Mouse (Mus musculus): Measurements from ENCODE around the gene Cep41. TPM values are rescaled to one million over a fixed set of nuclear protein-coding genes. Genes with fewer than 3 reads are reported as not detected.

Cep41 gene
- total RNA-seq, 2 experiments from 2014 or later, result 0.77 to 3.5 TPM

DNA sequence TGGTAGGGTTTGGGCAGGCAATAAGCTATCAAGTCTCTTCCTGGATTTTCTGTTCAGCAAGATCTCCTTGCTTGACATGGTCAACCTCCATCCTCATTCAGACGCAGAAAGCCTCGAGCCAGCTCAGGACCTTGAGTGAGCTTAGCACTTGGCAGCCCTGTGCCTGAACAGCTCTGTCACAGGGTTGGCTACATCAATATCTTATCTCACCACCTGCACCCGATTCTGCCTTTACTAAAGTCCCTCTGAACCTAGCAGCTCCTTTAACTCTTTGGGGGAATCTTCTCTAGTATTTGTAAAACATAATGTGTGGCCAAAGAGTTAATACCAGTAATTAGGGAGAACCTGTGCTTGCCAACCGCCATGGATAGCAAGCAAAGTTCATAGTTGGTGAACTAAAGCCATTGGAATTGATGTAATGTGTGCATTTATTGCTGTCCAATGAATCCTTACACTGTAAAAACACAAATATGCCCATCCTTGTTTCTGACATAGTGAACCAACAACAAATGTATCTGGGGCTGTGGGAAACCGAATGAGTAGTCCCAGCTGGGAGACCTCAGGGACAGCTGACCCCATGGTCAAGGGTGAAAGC lies 54.8 kb downstream of the Cep41 start, which contains the start of gene Cpa1:
TSS of gene Cpa1 (plus strand) at position 545 of the 595 bp plus-strand sequence.
- peak; percentile 90 for ATAC-seq (replicated peaks; ENCODE audit: low FRiP score, poor library complexity, severe bottlenecking)

DNA sequence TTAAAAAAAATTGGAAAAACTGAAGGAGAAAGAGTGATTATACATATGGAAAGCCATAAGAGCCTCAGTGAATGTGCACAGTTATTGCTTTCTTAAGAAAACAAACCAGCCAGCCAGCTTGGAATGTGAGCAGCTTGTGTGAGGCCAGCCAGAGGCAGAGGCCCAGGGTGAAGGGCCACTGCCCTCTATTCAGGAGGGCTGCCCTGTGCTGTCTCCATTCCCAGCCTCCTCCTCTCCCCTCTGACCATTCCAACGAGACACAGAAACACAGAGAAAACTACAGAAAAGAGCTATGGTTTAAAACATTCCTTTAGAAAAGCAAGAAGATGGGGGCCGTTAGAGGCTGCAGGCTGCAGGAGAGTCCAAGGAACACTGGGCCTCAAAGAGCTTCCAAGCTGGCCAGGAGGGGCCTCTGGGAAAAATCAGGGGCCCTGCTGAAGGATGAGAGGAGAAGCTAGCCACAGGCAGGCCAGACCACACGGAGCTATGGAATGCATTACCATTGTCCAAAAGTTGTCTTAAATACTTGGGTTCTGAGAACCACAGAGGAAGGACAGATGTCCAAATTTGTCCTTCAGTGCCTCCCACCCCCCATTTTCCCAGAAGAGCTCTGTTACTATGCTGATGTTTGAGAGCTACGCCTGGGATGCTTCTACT lies 57.2 kb downstream of the Cep41 start:
- no peak for ATAC-seq (replicated peaks; ENCODE audit: low FRiP score, poor library complexity, severe bottlenecking)

DNA sequence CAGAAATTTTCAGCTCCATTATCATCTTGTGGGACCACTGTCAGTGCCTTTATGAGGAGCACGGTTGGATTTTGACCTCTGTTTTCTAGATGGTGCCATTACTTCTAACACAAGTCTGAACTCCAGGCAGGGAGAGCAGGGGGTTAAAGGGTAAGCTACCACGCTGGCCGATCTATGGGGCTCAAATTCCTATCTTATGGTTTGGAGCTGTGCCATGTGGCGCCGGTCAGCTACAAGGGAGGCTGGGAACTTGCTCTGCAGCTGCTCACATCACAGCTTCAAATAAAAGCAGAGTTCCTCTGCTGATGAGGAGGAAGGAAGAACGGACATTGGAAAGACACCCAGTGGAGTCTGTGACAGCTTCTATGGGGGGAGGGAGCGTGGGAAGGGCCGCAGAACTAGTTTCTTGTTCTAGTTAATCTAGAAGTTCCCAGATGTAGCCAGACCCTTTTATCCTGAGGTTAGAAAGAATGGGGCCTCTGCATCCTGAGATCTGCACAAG lies 58.1 kb downstream of the Cep41 start:
- no peak for ATAC-seq (replicated peaks; ENCODE audit: low FRiP score, poor library complexity, severe bottlenecking)

DNA sequence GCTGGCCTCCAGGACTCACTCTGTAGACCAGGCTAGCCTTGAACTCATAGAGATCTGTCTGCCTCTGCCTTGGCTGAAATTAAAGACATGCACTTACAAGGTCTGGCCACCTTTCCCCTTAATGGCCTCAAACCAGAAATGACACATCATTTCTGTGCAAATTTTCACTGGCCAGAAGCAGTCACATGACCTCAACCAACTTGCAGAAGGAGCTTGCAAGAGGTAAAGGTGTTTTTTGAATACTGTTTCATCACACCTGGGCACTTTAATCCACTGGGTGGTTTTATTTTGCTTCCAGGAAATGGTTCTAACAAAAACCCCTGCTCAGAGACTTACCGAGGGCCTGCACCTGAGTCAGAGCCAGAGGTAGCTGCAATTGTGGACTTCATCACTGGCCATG lies 63.6 kb downstream of the Cep41 start:
- ATAC-seq (replicated peaks; ENCODE audit: low FRiP score, poor library complexity, severe bottlenecking), result 0 out of 2 replicates have a peak, but pooled peaks have one; percentile 34

DNA sequence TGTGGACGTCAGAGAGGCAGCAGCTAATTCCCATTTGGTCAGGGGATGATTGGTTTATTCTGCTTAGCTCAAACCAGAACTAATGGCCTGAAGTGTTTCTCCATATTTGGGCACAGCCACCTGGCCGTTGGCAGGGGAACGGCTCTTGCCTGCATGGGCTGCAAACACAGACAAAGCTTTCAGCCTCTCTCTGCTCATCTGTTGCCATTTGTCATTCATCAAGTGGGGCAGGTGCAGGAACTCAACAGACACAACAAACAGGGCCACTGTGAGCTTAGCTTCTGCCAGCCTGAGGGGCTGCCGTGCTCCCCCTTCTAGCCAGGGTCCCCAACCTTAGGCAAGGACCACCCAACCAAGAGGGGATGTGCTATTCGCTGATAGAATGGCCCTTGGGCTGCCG lies 65.4 kb downstream of the Cep41 start:
- no peak for ATAC-seq (replicated peaks; ENCODE audit: low FRiP score, poor library complexity, severe bottlenecking)

DNA sequence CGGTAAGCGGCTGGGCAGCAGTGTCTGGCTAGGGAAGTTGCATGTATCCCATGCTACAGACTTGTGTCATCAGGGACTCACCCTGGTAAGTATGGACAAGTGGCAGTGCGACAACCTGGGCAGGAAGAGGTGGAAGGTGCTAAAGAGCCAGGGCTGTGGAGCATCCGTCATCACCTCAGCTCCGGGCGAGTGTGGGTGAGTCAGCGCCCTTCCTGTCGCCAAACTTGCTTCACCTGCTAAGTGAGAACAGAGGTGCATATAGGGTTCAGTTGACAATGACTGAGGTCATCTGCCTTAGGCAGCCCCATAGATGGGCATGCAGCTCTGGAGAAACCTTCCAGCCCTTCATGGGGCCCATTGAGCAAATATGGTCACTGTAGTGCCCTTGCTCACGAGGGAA lies 68.8 kb downstream of the Cep41 start:
- ATAC-seq (replicated peaks; ENCODE audit: low FRiP score, poor library complexity, severe bottlenecking), result no peak

DNA sequence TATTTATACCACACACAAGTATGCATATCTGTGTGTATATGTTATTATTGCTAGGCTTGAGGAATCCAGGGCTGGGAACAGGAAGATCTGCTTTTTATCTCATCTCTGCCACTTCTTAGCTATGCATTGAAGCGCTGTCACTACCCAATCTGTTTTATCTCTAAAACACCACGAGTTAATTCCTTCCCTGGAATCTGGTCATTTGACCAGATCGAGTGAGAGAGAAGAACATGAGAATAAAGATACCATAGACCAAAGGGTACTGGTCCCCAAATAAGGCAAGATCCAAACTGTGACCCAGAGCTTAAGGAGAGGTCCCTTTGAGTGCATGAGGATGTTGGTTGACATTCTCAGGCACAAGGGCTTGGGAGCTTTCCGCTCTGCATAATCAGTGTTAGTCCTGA lies 71.6 kb downstream of the Cep41 start:
- ATAC-seq (replicated peaks; ENCODE audit: low FRiP score, poor library complexity, severe bottlenecking), result no peak

DNA sequence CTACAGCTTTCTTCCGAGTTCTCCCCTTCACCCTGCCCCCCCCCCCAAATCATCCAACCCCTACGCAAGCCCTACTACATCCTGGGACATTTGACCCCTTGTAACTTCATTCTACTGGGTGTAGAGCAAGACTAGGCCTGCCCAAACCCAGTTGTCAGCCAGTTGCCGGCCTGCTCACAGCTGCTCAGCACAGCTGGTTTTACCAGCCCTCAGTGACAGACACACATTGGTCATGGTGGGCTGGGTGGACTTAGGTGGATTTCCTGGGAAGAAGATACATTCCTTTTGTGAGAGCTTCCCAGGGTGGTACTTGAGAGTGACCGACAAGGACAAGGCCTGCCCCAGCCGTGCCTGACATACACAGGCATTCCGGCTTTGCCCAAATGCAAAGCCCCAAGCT lies 72.6 kb downstream of the Cep41 start:
- no peak for ATAC-seq (replicated peaks; ENCODE audit: low FRiP score, poor library complexity, severe bottlenecking)

DNA sequence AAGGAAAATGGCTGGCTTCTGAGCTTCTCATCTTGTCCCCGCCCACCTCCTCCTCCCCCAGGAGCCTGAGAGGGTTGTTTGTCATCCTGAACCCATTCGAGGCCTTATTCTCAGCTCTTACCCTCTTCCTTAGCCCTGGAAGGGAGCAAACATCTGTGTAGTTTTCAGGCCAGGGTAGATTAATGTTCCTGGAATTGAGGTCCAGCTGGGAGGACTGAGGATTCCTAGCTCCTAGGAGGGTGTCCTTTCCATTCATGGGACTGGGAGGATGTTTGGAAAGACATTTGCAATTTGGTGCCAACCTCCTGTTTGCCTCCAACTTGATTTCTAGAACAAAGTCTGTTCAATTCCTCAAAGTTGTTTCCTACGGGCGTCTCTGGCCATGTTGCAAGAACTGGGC lies 73.0 kb downstream of the Cep41 start:
- no peak for ATAC-seq (replicated peaks; ENCODE audit: low FRiP score, poor library complexity, severe bottlenecking)

DNA sequence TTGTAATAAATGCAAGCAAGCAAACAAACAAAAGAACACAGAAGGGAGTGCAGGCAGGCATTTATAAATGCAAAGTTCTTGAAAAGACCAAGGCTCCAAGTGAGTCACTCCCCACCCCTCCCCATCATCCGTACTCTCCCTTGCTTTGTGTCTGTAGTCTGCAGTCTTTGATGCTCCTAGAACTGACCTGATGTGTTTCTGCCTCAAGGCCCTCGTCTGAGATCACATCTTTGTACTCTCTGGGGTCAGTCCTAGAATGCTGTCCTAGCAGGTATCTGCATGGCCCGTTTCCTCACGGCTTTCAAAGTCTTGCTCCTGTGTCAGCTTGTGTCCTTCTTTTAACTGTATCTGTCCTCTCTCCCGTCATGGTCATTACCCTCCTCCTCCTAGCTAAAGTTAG lies 73.9 kb downstream of the Cep41 start:
- ATAC-seq (replicated peaks; ENCODE audit: low FRiP score, poor library complexity, severe bottlenecking), result no peak

DNA sequence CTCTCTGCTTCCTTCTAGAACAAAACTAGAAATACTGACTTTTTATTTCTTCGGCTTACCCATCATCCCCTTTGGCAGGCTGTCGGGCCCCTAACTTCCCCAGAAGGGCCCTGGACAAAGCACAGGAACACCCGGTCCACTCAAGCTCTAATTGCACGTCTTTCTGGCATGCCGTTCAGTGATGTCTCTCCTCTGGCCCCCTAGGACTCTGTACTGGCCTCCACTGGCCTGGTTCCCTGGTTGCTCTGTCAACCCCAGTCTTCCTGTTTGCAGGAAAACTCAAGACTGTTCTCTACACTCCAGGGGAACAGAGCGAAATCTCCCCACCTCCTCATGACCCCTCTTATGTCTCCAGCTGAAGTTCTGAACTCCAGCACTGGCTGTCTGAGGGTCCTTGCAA lies 74.8 kb downstream of the Cep41 start:
- no peak for ATAC-seq (replicated peaks; ENCODE audit: low FRiP score, poor library complexity, severe bottlenecking)

DNA sequence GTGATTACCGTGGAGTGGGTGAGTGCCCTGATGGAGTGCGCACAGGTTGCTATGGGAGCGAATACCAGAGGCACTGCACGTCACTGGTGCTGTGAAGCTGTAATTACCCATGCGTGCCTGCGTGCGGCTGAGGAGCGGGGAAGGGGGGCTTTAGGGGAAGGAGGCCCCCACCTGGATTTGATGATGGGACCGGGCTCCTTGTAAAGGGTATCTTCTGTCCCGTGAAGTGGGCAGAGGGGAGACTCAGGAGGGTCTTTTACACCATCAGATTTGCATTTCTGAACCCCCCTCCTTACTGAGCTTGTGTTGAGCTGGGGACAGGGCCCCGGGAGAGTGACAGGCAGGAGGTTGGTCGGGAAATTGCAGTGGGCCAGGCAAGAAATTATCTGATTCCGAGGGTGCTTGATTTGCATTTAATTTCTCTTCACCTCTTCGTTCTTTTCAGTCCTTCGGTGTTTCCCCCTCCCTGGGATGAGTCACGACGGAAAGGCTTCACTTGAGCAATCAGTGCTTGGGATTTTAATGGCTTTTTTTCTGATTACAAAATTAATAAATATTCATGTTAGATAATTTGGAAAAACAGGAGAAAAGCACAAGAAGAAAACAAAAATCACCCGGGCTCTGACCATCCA lies 75.5 kb downstream of the Cep41 start:
- ATAC-seq (replicated peaks; ENCODE audit: low FRiP score, poor library complexity, severe bottlenecking), result no peak

DNA sequence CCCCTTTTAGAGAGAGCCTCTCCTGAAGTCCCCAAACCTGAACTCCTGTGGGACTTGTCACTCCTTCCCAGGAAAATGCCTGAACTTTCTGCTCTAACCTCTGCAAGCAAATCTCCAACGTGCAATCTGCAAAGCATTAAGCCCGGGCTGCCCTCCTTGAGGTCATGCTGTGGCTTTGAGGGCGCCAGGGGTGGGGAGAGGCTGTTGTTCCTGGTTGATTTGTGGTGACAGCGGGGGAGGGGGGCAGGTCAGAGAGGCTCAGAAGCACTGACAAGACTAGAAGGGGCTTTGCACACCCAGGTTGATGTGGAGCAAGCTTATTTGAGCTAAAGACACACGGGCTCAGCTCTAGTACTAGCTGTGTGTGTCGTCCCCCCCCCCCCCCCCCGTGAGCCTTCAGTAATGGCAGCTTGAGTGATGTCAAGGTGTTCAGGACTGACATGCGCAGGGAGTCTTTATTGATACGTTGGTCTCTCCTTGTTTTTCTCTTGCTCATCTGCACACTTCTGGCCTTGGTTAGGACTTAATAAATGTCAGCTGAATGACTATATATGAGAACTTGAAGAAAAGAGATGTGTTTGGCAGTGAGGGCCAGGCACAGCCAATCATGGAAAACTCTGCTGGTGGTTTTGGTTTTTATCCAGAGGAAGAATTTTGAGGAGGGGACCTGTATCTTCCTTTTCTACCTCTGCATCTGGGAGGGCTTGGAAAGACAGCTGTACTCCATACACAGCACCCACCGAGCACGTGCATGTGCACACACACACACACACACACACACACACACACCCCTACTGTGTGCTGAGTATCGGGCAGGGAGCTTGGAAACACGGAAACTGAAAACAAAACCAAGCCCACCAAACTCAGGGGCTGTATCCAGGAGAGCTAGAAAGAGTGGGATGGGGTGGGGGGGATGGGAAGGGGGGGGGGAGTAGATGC lies 76.3 kb downstream of the Cep41 start:
- ATAC-seq (replicated peaks; ENCODE audit: low FRiP score, poor library complexity, severe bottlenecking), result no peak

DNA sequence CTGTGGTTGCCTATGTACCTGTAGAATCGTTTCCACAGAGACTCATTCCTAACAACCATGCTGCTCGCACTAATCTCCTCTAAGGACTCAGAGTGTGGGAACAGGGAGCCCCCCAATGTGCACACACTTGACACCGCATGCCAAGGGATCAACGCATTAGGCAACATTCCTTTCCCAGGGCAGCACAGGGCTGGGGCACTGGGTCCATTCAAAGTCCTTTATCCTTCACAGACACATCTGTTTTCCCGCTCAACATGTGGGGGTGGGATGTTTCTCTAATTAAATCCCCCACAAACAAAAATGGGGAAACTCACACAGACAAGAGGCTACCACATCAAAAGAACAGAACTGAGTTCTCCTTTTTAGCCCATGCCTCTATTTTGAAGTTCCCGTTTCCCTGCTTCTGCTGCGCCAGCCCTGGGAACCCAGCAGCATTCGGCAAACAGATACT lies 77.0 kb downstream of the Cep41 start:
- ATAC-seq (replicated peaks; ENCODE audit: low FRiP score, poor library complexity, severe bottlenecking), result no peak

DNA sequence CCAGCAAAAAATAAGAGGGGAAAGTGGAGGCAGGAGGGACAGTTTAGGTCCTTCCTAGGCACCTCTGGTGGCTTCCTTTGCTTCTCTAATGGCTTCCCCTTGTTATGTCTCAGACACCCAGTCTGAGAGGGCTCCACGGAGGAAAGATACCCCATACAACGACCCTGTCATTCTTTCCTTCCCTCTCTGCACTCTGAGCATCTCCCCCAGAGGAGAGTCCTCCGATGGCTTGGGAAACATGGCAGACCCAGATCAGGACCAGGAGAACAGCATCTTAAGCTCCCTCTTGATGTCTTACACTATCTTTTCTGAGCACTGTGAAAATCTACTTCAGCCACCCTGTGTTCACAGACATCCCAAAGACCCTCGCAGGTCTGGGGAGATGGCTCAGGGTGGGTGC lies 77.8 kb downstream of the Cep41 start:
- no peak for ATAC-seq (replicated peaks; ENCODE audit: low FRiP score, poor library complexity, severe bottlenecking)

DNA sequence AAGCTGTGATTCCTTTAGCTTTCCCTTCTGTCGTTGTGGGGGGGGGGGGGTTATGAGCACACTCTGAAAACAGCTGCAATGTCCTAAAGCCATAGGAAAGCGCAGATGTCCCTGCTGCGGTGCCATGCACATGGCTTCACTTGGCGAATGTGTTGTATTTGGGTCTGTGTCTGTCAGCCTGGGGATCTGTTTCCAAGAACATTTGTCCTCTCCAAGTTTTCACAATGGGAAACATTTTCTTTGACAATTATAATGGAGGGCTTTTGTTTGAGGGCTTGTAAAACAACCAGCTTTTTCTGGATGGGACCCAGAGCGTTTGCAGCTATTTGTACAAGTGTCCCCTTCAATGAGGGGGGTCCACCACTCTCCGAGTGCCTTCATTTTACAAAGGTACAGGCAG lies 79.3 kb downstream of the Cep41 start:
- no peak for ATAC-seq (replicated peaks; ENCODE audit: low FRiP score, poor library complexity, severe bottlenecking)

DNA sequence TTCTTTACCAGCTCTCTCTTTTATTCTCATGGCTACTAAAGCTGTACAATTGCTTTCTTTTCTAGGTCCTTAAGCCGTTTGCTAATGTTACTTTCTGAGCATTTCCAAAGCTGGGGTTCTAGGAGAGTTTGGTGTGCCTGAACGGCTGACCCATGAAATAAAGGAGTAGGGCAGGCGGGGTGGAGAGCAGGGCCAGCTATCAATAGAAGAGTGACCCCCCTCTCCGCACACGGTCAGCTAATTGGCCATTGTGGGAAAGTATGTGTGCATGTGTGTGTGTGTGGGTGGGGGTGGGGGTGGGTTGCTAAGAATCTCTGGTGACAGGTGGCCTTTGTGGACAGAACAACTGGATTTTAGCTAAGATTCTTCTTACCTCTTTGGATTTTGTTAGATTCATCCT lies 82.3 kb downstream of the Cep41 start:
- ATAC-seq (replicated peaks; ENCODE audit: low FRiP score, poor library complexity, severe bottlenecking), result no peak

DNA sequence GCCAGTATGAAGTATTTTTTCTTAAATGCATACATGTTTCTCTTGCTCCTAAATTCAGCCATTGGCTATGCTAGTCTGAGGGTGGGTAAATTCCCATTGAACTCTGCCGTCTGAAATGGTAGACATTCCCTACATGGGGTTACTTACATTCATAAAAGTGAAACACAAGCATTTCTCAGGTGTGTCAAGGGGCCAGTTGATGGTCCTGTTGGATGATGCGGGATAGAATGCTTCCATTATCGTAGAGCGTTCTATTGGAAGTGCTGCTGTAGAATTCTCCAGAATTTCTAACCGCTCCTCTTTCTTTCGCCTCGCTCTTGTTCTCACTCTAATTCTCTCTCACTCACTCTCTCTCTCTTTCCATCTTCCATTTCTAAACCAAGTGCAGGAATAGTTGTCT lies 82.8 kb downstream of the Cep41 start, which contains the start of gene Cpa5:
TSS of gene Cpa5 (plus strand) at position 301 of the 400 bp plus-strand sequence.
- ATAC-seq (replicated peaks; ENCODE audit: low FRiP score, poor library complexity, severe bottlenecking), result no peak

DNA sequence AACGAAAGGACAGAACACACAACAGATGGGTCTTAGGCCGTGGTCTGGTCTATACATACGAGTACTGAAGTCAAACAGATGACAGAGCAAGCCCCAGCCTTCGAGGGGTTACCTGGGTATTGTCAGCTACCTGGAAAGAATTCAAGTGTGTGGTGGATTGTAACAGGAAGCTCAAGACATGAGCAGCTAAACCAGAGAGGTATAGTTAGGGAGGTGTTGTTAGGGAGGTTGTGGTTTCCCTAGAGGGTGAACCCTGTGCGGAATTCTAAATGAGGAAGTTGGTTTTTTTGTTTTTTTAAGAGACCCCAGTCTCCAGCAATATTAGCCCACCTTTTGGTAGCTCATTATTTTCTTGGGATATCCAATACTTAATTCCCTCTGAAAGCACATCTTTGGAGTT lies 87.9 kb downstream of the Cep41 start:
- ATAC-seq (replicated peaks; ENCODE audit: low FRiP score, poor library complexity, severe bottlenecking), result no peak

DNA sequence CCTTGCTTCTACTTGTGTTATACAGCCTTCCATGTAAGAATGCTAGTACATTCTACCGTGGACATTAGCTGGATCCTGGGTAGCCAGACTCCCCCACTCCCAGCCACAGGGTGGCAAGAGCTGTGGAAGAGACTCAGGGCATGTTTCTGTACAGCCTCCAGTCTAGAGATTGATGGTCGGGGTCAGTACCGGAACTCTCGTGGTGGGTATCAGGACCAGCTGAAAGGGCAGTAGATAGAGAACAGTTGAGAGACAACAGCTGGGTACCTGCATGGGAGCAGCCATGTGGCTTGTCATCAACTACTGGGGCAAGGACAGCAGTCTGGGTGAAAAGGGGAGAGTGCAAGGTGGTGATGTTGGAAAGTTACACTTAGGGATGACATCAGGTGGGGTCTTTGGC lies 88.4 kb downstream of the Cep41 start:
- no peak for ATAC-seq (replicated peaks; ENCODE audit: low FRiP score, poor library complexity, severe bottlenecking)
